Mouse (Mus musculus) T-helper 2 cell (primary cell): ENCODE measurements around the gene B4galnt1.
"Not testable (repeated sequence)": the region's sequence is repeated elsewhere in the genome, so short reads cannot be mapped to it uniquely, and the experiment has no call there.

Experiments used
- in situ Hi-C: fragments of 300-600 bp; cut with MboI, MseI; formaldehyde crosslinking; loops from one replicate; pipeline ENCODE4 v1.15.1; 2025; ENCODE audit warnings: high pct_unique_total_duplicates

The B4galnt1 gene

GRCm38 (mm10) chr10:127141500-127141899, 23.5 kb upstream of the B4galnt1 start:
- in situ Hi-C loops, result no loop called here

DNA sequence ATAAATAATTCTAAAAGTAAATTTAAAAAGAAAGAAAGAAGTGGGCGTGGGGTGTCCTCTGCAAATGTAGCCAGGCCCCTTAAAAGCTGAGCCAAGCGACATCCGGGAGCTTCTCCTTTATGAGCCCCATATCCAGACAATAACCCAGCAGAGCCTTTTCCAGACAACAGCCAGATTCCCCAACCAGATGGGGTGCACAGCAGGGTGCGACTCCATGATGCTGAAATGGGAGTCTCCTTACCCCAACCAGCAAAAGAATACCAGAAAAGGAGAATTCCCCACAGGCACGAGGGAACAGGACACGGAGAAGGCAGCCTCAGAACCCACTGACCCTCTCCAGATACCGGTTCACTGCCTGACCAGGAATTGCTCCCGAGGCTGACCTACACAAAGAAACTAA, 21.8 kb upstream of the B4galnt1 start:
- in situ Hi-C loops, result no loop called here

DNA sequence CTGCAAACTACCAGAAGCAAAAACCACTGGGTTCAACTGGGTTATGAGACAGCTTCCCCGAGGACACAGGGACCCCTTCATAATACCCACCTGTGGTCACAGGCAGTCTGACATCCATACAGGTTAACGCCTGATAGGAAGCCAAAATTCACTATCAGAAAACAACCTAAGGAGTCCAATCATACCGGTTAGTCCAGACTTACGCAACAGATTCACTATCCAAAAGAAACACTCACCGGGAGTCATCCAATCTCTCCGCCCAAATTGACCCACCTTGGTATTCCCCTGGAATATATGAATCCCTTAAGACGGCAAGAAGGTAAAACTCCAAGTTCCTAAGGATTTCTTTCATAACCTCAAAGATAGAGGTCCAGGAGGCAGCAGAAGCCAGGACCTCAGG, 20.5 kb upstream of the B4galnt1 start:
- in situ Hi-C loops, result no loop called here

GRCm38 (mm10) chr10:127145303-127145702, 19.7 kb upstream of the B4galnt1 start:
- in situ Hi-C loops, result no loop called here

DNA sequence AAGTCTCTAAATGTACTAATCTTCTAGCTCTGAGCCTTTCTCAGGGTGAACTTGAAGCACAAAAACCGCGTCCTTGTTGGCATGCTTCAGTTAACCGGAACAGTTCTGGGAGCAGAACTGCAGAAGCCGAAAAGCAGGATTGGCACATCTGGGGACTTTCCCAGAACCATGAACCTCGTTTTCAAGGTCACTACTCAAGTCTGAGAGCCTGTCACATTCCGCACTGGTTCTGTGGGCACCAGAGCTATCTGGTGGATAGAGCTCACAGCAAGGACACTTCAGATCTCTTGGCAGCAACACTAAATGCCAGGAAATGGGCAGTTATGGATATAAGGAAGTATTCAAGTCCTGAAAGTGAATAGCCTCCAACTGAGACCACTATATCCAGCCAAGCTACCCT, 17.9 kb upstream of the B4galnt1 start:
- in situ Hi-C loops, result no loop called here

- in situ Hi-C loops, result no loop called here
Measured at GRCm38 (mm10) chr10:127150471-127150872, 14.6 kb upstream of the B4galnt1 start.

DNA sequence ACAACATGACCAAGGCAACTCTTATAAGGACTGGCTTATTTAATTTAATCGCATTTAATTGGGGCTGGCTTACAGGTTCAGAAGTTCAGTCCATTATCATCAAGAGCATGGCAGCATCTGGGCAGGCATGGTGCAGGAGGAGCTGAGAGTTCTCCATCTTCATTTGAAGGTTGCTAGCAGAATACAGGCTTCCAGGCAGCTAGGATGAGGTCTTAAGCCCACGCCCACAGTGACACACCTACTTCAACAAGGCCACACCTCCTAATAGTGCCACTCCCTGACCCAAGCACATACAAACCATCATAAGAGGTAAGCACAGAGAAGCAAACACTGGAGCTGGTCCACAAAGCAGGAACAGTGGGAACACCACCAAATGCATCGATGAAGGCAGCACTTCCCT, 13.8 kb upstream of the B4galnt1 start:
- in situ Hi-C loops, result not testable (repeated sequence)

GRCm38 (mm10) chr10:127152556-127152955, 12.5 kb upstream of the B4galnt1 start:
- in situ Hi-C loops, result not testable (repeated sequence)

GRCm38 (mm10) chr10:127153323-127153722, 11.7 kb upstream of the B4galnt1 start:
- in situ Hi-C loops, result no loop called here

- in situ Hi-C loops, result no loop called here
Measured at GRCm38 (mm10) chr10:127154241-127154640, 10.8 kb upstream of the B4galnt1 start.

DNA sequence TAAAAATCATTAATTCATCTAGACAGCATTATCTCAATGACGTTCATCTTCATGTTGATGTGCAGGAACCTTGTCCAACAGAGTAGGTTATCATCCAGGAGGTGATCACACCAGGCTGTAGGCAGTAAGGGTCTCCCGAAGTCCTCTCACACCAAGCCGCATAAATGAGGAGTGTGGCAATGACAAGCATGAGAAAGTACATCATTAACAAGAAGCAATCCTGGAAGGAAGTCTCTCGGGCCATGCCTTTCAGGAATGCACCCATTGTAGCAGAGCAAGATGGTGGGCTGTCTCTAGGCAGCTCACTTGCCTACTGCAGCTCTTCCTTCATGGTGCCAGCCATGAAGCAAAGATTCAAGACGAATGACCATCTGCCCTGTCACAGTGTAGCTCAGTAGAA, 10.4 kb upstream of the B4galnt1 start:
- in situ Hi-C loops, result no loop called here

DNA sequence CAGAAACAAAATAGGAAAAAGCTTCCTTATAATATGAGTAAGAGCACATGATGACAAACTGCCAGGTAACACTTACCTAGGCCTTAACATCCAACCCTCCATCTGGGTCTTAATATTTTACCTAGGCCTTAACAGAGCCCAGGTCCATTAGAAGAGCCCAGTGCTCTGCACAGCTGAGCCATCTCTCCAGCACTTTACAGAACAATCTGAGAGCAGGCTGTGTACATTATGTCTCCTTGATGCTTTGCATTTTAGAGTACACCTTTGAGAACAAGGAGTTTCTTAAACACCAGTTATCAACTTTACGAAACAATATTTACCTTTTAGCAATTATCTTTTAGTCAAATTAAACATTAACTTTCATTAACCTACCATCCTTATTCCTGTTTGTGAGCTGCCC, 8.9 kb upstream of the B4galnt1 start:
- in situ Hi-C loops, result no loop called here

DNA sequence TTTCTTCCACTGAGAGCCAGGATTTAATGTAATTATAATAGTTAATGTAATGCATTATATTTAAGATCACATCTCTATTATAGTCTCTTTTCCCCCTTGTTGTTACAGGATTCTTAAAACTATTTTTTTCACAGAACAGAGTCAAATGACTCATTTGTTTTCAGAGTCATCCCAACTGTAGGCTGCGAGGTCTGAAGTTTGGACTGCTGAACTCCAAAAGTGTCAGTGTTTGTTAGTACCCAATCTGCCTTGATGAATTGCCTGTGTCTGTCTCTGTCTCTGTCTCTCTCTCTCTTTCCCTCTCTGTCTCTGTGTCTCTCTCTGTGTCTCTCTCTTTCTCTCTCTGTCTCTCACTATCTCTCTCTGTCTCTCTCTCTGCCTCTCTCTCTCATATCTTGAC, 8.5 kb upstream of the B4galnt1 start:
- in situ Hi-C loops, result no loop called here

DNA sequence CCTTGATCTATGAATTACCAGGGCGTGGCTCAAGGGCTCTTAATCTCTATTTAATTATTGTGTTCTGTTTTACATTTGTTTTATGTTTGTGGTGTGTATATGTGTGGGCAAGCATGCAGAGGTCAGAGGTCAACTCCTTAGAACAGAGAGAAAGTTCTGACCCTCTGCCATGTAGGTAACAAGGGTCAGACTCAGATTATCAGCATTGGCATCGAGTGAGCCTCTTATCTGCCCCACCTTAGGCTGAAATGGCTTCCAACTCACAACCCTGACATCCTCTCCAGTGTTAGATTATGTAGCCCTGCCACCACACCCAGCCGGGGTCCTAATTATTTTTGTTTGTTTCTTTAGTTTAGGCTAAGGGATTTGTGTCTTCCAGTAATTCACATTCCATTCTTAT, 6.6 kb upstream of the B4galnt1 start:
- in situ Hi-C loops, result no loop called here

GRCm38 (mm10) chr10:127160081-127160480, 4.9 kb upstream of the B4galnt1 start:
- in situ Hi-C loops, result no loop called here

- in situ Hi-C loops, result no loop called here
Measured at GRCm38 (mm10) chr10:127160728-127161127, 4.3 kb upstream of the B4galnt1 start.

DNA sequence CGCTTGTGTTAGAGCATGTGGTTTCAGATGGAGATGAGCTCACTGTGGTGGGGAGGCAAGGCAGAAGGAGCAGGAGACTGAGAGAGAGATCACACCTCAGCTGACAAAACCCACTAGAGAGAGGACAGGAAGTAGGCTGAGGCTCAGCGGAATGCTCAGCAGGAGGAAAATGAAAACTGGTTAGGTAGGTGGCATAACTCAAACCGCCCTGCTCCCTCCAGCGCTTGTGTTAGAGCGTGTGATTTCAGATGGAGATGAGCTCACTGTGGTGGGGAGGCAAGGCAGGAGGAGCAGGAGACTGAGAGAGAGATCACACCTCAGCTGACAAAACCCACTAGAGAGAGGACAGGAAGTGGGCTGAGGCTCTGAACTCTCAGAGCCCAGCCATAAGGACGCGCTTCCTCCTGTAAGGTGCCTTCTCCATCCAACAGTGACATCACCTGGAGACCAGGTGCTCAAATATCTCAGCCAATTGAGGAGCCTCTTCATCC, 2.2 kb upstream of the B4galnt1 start:
- in situ Hi-C loops, result not testable (repeated sequence)

GRCm38 (mm10) chr10:127164190-127164589, 835 bp upstream of the B4galnt1 start:
- in situ Hi-C loops, result no loop called here

- in situ Hi-C loops, result no loop called here
Measured at GRCm38 (mm10) chr10:127165354-127165653, 279 bp downstream of the B4galnt1 start.

DNA sequence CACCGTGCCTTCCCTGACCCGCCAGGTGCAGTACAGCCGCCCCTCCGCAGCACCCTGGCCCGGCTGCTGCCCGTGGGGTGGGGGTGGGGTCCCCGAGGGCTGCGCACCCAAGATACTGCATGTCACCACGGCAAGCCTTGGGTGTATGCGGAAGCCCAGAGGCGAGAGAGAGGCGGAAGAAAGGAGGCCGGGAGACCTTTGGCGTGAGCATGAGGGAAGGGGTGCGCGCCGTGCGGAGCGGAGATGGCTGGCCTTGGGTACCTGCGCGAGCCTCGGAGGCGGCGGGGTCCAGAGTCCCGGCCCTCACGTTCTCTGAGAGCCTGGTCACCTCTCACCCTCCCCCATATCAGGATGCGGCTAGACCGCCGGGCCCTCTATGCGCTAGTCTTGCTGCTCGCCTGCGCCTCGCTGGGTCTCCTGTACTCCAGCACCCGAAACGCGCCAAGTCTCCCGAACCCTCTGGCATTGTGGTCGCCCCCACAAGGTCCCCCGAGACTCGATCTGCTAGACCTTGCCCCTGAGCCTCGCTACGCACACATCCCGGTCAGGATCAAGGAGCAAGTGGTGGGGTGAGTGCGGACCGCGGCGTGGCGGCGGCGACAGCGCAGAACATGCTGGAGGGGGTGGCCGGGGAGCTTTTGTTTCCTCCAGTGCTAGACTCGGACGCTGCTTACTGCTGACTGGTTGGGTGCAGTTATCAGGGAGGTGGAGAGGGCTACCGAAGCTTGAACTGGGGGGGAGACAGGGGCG, 804 bp downstream of the B4galnt1 start:
- in situ Hi-C loops, result no loop called here

DNA sequence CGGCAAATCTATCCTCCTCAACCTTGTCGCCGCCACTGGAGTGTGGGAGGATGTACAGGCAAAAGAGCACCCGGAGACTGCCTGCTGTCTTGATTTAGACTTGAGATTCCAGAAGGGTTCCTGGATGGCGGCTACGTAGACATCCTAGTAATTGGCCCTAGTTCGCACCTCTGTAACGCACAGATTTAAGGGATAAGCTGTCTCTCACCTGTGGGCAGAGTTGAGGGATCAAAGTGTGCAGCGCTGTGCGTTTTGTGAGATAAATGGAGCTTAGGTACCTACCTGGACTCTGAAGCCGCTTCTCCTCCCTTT, 1.3 kb downstream of the B4galnt1 start:
- in situ Hi-C loops, result no loop called here

DNA sequence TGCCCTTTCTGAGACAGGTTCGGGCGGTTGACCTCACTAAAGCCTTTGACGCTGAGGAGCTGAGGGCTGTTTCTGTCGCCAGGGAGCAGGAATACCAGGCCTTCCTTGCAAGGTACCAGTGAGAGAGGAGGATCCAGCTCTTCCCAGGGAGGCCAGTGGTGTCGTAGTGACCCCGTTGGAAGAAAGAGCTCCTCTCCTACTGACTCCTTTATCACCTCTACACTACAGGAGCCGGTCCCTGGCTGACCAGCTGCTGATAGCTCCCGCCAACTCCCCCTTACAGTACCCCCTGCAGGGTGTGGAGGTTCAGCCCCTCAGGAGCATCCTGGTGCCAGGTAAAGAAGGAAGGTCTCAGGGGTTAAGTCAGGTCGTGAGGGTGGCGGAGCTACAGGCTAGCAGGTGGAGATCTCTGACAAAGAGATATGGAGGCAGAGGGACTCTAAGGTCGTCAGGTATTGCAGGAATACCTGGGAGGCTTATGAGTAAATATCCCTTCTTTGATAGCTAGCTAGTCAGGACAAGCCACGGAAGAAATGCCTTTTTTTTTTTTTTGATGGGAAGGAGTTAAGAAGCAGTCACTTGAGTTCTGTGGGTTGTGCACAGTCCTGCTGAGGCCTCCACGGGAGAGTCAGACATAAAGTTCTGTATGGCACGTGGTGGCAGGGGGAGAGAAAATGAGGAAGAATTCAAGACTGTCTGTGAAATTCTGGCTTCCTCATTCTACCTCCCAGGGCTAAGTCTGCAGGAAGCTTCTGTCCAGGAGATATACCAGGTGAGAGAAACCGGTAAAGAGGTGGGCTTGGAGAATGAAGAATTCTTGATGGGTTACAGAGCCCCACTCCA, 2.0 kb downstream of the B4galnt1 start:
- in situ Hi-C loops, result no loop called here

- in situ Hi-C loops, result no loop called here
Measured at GRCm38 (mm10) chr10:127167614-127168192, 2.7 kb downstream of the B4galnt1 start.
